Mouse (Mus musculus) kidney, postnatal 10 days (tissue): ENCODE data around the gene Antxr1.
"Not testable (repeated sequence)": the region's sequence is repeated elsewhere in the genome, so short reads cannot be mapped to it uniquely, and the experiment has no call there.

Experiments used
- DNase-seq: peaks from one replicate; pipeline ENCODE4 v3.0.0; 2021; ENCODE audit warnings: mixed read lengths

The Antxr1 gene

DNA sequence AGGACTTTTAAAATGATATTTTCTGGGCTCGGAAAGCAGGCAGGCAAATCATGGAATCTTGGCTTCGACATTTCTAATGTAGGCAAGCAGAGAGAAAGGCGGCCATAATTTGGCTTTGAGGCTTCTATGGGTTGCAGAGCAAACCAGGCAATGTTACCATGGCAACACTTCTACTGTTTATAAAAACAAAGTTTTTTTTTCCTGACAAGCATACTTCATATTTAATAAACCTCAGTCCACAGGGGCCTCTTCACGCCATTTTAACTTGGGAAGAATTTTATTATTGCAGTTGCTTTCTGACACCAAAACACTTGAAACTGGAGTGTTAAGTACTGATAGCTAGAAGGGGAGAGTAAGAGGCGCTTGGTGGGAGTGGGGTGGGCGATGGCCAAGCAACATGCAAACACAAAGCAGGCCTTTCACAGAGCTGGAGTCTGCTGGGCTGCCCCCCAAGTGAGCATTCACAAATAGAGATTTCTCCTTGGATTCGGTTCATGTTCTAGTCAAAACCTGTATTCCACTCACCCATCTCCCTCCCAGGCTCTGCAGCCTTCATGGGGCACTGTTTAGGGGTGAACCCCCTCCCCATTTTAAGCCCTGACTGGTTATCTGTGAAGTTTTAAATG lies 235.8 kb downstream of the Antxr1 start:
- no peak for DNase-seq

DNA sequence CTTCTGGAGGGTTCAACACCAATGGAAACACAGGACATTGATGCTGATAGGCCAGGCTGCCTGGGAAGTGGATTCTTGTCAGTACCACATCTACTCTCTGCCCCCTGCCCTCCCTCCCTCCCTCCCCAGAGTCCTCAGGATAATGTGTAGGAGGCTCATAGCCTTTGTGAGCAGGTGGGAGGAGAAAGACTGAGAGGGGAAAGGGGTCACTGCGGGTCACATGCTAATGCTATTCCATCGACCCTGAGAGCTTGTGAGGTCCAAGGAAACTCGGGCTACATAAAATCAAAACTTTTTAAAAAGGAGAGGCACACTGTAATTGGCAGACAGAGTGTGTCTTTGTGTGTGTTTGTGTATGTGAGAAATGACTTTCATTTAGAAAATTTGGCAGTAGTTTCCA lies 236.4 kb downstream of the Antxr1 start:
- no peak for DNase-seq

DNA sequence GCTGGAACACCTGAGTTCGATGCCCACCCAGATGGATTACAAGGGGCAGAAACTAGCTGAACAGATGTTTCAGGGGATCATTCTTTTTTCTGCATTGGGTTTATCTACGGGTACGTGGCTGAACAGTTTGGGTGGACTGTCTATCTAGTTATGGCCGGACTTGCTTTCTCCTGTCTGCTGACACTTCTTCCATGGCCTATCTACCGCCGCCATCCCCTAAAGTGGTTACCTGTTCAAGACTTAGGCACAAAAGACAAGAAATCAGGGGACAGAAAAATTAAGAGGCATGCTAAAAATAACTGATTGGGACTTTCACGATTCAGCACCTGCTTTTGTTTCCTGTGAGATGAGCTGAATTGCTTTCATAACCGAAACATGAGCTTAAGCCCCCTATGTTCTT lies 242.0 kb downstream of the Antxr1 start:
- DNase-seq: not testable (repeated sequence)

DNA sequence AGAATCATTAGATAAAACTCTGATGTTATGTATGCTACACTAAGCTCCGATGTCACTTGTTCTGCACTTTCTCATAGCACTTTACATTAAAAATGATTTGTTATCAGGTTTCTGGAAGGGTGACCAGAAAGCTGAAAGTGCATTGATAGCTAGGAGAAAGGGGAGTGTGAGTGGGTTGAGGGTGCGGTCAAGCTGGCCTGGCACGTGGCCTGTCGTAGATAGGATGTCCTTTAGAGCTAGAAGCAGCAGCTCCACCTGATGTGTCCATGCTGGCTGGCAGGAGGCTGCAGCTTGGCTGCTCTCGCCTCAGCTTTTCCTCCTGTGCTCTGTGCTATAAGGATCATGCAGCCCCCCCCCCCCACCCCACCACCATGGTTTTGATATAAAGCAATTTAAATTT lies 243.1 kb downstream of the Antxr1 start:
- no peak for DNase-seq

DNA sequence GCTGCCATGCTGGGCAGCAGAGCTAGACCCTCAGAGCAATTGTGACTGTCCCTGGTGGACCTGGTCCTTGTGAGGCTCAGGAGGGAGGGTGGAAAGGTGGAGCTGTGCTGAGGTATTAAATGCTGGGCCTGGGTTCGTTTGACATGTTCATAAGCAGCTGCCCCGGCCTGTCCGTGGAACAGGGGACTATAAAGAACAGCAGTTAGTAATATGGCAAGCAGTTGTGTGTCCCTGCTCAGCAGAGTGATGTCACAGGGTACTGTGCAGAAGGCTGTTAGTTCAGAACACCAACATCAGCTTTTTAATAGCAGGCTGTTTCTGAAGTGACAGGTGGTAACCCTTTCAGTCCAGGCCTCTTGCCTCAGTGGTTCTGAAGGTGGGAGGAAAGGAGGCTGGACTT lies 244.7 kb downstream of the Antxr1 start:
- DNase-seq: no peak

DNA sequence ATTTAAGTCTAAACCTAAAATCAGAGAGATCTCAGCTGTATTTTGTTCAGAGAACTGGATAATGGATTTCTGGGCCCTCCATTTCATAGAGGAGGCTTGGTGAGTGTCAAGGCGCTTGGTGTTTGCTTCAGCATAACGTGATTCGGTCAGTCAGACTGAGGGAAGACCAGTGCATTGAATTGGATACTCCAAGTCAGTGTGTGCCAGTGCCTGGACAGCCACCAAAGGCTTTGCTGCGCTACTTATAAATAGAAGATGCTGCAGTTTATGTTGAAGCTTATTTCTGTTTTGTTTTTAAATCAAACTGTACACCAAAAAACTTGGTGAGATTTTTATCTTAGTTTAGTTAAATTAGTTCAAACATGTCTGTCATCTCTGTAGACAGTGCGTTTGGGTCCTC lies 247.3 kb downstream of the Antxr1 start:
- no peak for DNase-seq

DNA sequence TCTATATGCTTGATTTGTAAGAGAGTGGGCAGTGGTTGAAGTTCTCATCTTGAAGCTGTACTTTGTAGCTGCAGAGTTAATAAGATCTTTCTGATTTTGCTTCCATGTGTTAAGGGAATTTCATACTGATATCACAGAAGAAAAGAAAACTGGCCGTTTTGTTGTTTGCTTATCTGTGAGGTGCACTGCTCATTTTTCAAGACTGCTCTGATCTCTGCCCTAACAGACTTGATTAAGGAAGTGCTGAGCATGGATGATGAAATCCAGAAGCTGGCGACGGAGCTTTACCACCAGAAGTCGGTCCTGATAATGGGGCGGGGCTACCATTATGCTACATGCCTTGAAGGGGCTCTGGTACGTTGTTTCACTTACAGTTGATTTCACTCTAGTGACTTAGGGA lies 250.6 kb downstream of the Antxr1 start:
- no peak for DNase-seq
